Mouse (Mus musculus) spleen, adult 2 months (tissue): Measurements from ENCODE around the gene Ern1.
"Not testable (repeated sequence)": the region's sequence is repeated elsewhere in the genome, so short reads cannot be mapped to it uniquely, and the experiment has no call there.

Experiments
- CTCF ChIP-seq: fragments of 200-500 bp; IDR thresholded peaks from 2 replicates; pipeline ENCODE4 v1.5.1; 2011; ENCODE audit warnings: mild to moderate bottlenecking, inconsistent platforms; ENCODE audit not compliant: insufficient read depth, insufficient read length, insufficient replicate concordance; ENCODE audit errors: extremely low read depth
- POLR2A ChIP-seq: fragments of 200-500 bp; IDR thresholded peaks from 2 replicates; pipeline ENCODE4 v1.6.1; 2011; ENCODE audit warnings: low read depth, low read length, inconsistent platforms

GRCm38 (mm10) chr11:106394055-106394454 lies 93.6 kb downstream of the Ern1 start:
- not testable (repeated sequence) for TF ChIP-seq CTCF, POLR2A
